Mouse (Mus musculus): Measurements from ENCODE around the gene Pld2. TPM values are rescaled to one million over a fixed set of nuclear protein-coding genes. Genes with fewer than 3 reads are reported as not detected.
A peak's percentile ranks its signal among the peaks of the same experiment; 100 is the strongest.

The Pld2 gene
- polyA plus RNA-seq (2015; fragmentation: Nextera tagmentation; extraction: Ambion mirVana): 13.8 and 14.8 TPM in 2 replicates

DNA sequence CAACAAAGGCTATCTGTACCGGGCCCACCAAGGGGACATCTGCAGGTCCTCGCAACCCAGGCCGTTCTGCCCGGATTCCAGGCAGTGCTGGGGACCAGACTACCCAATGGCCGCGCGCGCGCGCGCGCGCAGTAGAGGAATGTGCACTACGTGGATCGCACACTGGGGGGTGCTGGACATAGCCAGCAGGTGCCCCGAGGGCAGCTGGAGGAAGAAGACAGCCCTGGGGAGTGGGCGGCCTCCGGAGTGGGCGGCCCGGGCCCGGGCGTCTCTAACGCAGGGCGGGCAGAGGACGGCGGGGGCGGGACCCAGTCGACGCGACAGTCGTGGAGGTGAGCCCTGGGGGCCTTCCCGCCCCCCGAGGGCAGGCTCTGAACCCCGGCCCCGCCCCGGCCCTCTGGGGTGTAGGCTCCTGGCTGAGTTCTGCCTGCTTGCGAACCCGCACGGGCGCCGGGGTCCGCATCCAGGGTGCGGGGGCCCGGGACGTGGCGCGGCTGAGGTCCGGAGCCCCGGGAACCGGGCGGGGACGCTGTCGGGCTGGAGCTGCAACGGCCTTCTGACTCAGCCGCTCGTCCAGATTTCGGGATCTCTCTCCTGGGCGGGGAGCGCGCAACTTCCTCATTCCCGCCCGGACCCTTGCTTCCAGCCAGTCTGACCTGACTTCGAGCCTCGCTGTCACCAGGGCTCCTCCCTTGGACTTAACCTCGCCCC is at the start of gene Pld2:
TSS of gene Pld2 (plus strand) at position 188 of the 711 bp plus-strand sequence.
- Histone ChIP-seq H3K4me3 (peak within 1 kb of the TSS; percentile 50), H3K9ac (peak within 1 kb of the TSS; percentile 45), H3K36me3 (replicated peaks) (no peaks in the 10 kb centered on the region), H3K4me2 (peak within 1 kb of the TSS; percentile 62), H3K27me3 (replicated peaks) (peaks cover 17% of the 10 kb centered on the region; the same call in 1 of the 2 replicates), H3K4me1 (peaks cover 7% of the 10 kb centered on the region; the same call in 1 of the 2 replicates), H3K9me3 (no peaks in the 10 kb centered on the region), H3K27ac (peak within 1 kb of the TSS; percentile 5; the same call in 1 of the 2 replicates)
- under 1% methylated on average over 60 of the region's 65 CpGs for WGBS
- ATAC-seq (replicated peaks): peak; percentile 86

DNA sequence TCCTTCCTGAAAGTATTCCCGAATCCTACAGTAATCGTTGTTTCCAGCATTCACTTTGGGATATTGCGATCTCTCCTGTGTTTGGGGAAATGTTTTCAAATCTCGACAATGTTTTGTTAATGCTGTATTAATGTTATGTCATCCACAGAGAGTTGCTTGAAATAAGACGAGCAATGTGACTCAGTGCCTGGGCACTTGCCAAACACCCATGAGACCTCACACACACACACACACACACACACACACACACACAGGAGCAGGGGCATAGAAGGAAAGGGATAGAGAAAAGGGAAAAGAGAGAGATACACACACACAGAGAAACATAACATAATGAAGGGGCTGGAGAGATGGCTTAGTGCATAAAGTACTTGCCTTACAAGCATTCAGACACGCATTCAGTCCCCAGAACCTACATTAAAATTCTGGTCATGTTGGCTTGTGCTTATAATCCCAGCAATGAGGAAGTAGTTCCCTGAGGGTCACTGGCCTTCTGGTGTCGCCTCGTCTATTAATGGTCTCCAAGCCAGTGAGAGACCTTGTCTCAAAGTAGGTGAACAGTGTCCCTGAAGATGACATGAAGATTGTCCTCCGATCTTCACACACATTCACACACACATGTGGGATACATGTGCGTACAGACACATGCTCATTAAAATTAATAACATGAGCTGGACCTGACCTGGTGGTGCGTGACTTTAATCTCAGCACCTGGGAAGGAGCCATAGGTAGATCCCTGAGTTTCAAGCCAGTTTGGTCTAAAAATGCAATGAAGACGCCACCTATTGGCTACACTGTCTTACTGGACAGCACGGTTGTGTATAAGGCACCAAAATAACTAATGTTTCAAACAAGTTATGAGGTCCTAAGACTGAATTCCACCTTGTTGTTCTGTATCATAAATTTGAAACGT is 40.0 kb upstream of the Pld2 start:
- WGBS: 62% methylated on average over 14 of the region's 14 CpGs
- Histone ChIP-seq H3K27ac (no peak overlapping the region), H3K4me3 (no peak overlapping the region)

DNA sequence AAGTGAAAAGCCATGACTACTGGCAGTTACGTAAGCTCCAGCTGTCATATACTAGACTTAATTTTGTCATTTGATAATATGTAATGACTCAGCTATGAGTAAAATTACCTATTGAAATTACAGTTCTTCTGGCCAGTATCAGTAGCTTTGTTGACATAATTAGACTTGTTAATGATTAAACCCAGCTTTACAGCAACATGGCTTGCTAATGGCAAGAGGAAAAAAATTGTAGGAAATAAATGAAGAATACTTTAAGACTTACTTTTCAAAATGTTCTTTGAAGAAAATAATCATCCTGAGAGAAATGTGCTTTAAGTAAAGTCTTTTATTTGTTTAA is 39.4 kb upstream of the Pld2 start:
- H3K27me3 ChIP-seq (replicated peaks): no peaks in the 10 kb centered on the region
- no peak overlapping the region for H3K4me3 ChIP-seq
- H3K36me3 ChIP-seq (replicated peaks): no peaks in the 10 kb centered on the region
- H3K4me1 ChIP-seq: no peaks in the 10 kb centered on the region
- no peak overlapping the region for H3K4me2 ChIP-seq
- no peak for ATAC-seq (replicated peaks)
- H3K9ac ChIP-seq: no peak overlapping the region
- H3K9me3 ChIP-seq: no peaks in the 10 kb centered on the region
- 96% methylated on average over 1 of the region's 1 CpGs for WGBS
- no peak overlapping the region for H3K27ac ChIP-seq

More for the DNA sequence above, 40.0 kb upstream of the Pld2 start:
- ATAC-seq (replicated peaks): no peak
- H3K4me2 ChIP-seq: no peak overlapping the region
- H3K36me3 ChIP-seq (replicated peaks): no peaks in the 10 kb centered on the region
- no peak overlapping the region for H3K9ac ChIP-seq
- no peaks in the 10 kb centered on the region for H3K27me3 ChIP-seq (replicated peaks)
- H3K4me1 ChIP-seq: no peaks in the 10 kb centered on the region
- no peaks in the 10 kb centered on the region for H3K9me3 ChIP-seq

DNA sequence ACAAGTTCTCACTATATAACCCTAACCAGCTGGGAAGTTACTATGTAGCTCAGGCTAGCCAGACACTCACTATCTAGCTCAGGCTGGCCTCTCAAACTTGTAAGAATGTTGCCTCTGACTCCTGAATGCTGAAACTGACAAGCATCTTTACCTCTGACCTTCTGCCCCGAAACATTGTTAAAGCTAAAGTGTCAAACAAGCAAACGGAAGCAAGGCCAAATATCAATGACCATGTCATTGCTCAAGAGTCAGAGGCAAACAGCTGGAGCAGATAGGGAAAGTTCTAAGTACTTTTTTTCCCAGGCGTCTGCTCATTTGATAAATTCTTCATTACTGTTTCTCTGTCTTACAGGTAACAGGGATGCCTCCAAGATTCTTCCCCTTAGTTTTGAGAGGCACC is 37.8 kb upstream of the Pld2 start:
- H3K4me2 ChIP-seq: no peak overlapping the region
- no peak overlapping the region for H3K9ac ChIP-seq
- no peak for ATAC-seq (replicated peaks)
- no peak overlapping the region for H3K4me3 ChIP-seq
- H3K27me3 ChIP-seq (replicated peaks): no peaks in the 10 kb centered on the region
- H3K27ac ChIP-seq: no peak overlapping the region
- H3K9me3 ChIP-seq: no peaks in the 10 kb centered on the region
- WGBS: 75% methylated on average over 3 of the region's 3 CpGs
- no peaks in the 10 kb centered on the region for H3K36me3 ChIP-seq (replicated peaks)
- no peaks in the 10 kb centered on the region for H3K4me1 ChIP-seq

DNA sequence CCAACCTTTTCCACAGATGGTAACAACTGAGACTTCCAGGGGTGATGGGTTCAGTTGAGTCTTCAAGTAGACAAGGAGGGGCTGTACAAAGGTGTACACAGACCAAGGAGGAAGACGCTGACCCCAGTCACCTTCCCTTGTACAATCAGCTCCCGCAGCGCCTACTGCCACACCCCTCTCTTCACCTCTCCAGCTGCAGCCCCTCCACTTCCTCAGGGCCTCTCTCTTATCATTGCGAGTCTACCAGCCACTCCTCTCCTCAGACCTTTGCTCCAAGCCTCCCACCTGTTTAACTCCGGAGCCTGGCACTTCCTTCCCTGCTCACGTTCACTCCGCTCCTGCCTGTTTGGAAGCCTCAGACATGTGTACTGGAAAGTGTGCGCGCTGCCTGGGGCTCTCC is 34.9 kb upstream of the Pld2 start, which contains the start of gene Tm4sf5:
TSS of gene Tm4sf5 (plus strand) at position 275 of the 400 bp plus-strand sequence.
- H3K4me3 ChIP-seq: no peak within 1 kb of the TSS
- no peaks in the 10 kb centered on the region for H3K9me3 ChIP-seq
- no peaks in the 10 kb centered on the region for H3K27me3 ChIP-seq (replicated peaks)
- H3K9ac ChIP-seq: no peak within 1 kb of the TSS
- no peaks in the 10 kb centered on the region for H3K36me3 ChIP-seq (replicated peaks)
- 83% methylated on average over 9 of the region's 9 CpGs for WGBS
- H3K27ac ChIP-seq: no peak within 1 kb of the TSS
- peaks cover 5% of the 10 kb centered on the region for H3K4me1 ChIP-seq
- no peak for ATAC-seq (replicated peaks)
- H3K4me2 ChIP-seq: no peak within 1 kb of the TSS

DNA sequence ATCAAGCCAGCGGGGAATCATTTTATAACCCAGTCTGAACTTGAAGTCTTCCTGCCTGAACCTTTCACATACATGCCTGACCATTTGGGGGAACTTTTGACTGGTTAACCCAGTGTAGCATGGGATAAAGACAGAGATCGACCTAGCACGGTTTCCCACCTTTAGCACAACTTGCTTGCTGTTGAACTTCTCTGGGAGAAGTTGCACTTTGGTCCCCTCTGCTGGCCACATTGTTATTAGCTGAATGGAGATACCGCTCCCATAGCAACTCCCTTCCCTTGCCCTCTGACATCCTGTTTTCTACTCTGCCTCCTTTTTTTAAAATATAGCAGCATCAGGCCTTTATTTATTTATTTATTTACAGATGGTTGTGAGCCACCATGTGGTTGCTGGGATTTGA is 33.5 kb upstream of the Pld2 start:
- 29% methylated on average over 4 of the region's 4 CpGs for WGBS

DNA sequence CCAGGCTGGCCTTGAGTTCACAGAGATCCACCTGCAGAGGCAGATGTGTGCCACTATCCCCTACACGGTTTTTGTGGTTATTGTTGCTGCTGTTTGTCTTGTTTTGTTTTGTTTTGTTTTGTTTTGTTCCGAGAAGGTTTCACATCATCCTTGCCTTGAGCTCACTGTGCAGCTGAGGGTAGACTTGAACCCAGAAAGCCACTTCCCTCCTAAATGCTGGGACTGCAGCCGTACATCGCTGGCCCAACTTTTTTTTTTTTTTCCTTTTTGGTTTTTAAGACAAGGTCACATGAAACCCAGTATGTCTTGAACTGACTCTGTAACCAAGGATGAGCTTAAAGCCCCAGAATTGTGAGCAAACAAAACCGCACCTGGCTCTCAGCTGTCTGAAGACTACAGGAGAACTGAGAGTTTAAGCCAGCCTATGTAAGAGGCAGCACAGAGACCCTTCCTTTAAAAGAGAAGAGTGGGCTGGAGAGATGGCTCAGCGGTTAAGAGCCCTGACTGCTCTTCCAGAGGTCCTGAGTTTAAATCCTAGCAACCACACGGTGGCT is 32.8 kb upstream of the Pld2 start:
- no peak overlapping the region for H3K27ac ChIP-seq
- no peak overlapping the region for H3K4me2 ChIP-seq
- no peak overlapping the region for H3K4me3 ChIP-seq
- no peaks in the 10 kb centered on the region for H3K36me3 ChIP-seq (replicated peaks)
- H3K27me3 ChIP-seq (replicated peaks): no peaks in the 10 kb centered on the region
- no peak overlapping the region for H3K9ac ChIP-seq
- 74% methylated on average over 7 of the region's 7 CpGs for WGBS
- no peak for ATAC-seq (replicated peaks)
- H3K4me1 ChIP-seq: peaks cover 9% of the 10 kb centered on the region
- no peaks in the 10 kb centered on the region for H3K9me3 ChIP-seq

More for the DNA sequence above, 33.5 kb upstream of the Pld2 start:
- Histone ChIP-seq H3K4me2 (no peak overlapping the region), H3K36me3 (replicated peaks) (no peaks in the 10 kb centered on the region), H3K9ac (no peak overlapping the region), H3K4me3 (no peak overlapping the region), H3K4me1 (peaks cover 9% of the 10 kb centered on the region), H3K9me3 (no peaks in the 10 kb centered on the region), H3K27ac (no peak overlapping the region), H3K27me3 (replicated peaks) (no peaks in the 10 kb centered on the region)
- no peak for ATAC-seq (replicated peaks)

DNA sequence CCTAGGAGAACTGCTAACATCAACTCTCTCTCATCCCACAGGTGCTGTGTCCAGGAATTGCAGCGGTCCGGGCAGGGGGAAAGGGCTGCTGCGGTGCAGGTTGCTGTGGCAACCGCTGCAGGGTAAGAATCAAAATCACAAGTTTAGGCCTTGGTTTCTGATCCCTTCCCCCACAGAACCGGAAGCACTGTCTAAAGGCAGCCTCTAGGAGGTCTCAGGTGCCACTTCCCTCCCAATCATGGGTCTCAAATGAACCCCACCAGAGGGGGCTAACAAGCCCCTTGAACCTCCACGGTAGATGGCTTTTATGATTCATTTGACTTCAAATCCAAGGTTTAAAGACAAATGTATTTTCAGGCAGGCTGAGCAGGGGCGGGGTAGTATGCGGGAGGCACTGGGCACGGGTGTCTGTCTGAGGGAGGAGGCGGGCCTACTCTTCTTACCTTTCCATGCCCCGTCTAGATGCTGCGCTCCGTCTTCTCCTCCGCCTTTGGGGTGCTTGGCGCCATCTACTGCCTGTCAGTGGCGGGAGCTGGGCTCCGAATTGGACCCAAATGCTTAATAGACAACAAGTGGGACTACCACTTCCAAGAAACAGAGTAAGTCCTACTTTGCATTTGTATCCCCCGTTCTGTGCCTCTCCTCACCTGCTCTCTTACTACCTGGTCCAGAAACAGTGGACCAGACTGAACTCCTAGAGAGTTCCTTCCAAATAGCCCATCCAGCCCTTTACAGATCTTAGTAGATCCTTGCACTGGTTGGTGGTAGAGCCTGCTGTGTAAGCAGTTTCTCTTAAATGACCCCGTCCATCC is 29.9 kb upstream of the Pld2 start:
- H3K4me3 ChIP-seq: peak overlapping the region; percentile 27
- peaks cover 9% of the 10 kb centered on the region for H3K4me1 ChIP-seq
- H3K27ac ChIP-seq: no peak overlapping the region
- peak overlapping the region; percentile 49 for H3K4me2 ChIP-seq
- H3K9me3 ChIP-seq: no peaks in the 10 kb centered on the region
- WGBS: 8% methylated on average over 19 of the region's 19 CpGs
- ATAC-seq (replicated peaks): peak; percentile 76
- no peaks in the 10 kb centered on the region for H3K36me3 ChIP-seq (replicated peaks)
- no peak overlapping the region for H3K9ac ChIP-seq
- H3K27me3 ChIP-seq (replicated peaks): no peaks in the 10 kb centered on the region

DNA sequence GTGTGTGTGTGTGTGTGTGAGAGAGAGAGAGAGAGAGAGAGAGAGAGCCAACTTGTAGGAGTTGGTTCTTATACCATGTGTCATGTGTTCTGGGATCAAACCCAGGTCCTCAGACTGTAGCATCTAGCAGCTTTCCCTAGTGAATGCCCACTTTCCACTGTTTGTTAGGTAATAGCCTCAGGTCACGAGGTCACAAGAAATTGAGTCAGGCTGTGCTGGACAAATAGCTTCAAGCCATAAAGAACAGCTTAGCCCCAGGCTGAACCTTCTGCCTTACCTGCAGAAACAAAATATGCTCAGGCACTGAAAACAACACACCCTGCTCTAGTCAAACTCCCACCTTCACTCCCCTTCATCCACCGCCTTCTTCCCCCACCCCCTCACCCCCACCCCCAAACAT is 28.6 kb upstream of the Pld2 start:
- Histone ChIP-seq H3K27me3 (replicated peaks) (no peaks in the 10 kb centered on the region), H3K4me2 (no peak overlapping the region), H3K36me3 (replicated peaks) (no peaks in the 10 kb centered on the region), H3K27ac (no peak overlapping the region), H3K9me3 (no peaks in the 10 kb centered on the region), H3K4me1 (peaks cover 9% of the 10 kb centered on the region), H3K9ac (no peak overlapping the region), H3K4me3 (no peak overlapping the region)
- no peak for ATAC-seq (replicated peaks)
- WGBS: 75% methylated on average over 2 of the region's 2 CpGs

DNA sequence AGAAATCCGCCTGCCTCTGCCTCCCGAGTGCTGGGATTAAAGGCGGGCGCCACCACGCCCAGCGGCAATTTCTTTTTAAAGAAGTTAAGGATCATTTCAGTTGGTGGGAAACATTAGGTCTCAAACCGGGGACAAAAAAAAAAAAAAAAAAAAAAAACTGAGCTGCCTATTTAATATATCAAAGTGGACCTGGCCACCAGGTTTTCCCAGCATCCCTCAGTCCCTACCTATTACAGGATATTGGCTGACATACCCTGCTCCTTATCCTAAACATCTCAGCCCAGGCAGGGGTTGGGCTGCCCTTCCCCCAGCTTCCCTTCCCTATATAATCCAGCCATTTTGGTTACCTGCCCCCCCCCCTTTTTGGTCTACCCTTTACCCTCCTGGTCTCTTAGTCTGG is 28.0 kb upstream of the Pld2 start:
- Histone ChIP-seq H3K9ac (no peak overlapping the region), H3K4me1 (peaks cover 9% of the 10 kb centered on the region), H3K27ac (no peak overlapping the region), H3K9me3 (no peaks in the 10 kb centered on the region), H3K36me3 (replicated peaks) (no peaks in the 10 kb centered on the region), H3K4me2 (no peak overlapping the region), H3K4me3 (no peak overlapping the region), H3K27me3 (replicated peaks) (no peaks in the 10 kb centered on the region)
- WGBS: 87% methylated on average over 7 of the region's 7 CpGs
- ATAC-seq (replicated peaks): no peak

DNA sequence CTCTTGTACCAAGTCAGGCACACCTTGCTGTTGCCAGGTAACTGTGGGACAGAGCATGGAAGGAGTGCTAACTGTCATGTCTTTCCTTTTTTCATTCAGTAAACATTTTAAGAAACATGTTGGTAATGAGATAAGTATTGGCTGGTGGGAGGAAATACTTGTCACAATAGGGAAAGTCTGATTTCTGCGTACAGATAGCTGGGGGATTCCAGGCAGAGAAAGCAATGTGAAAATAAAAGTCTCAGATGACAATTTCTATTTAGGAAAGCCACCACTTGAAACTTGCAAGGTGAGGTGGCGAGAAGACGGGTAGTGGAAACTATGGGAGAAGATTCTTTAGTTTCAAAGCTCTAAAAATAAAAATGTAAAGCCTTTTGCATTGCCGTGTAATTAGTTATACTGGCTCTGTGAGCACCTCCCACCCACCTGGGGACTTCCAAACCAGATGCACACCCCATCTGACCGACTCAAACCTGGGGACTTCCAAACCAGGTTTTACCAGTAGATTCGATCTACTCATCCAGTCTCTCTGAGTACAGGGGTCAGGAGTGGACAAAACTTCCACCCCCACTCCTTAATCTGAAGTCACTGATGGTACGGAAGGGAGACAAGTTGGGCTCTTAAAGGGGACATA is 27.0 kb upstream of the Pld2 start:
- H3K9ac ChIP-seq: no peak overlapping the region
- H3K36me3 ChIP-seq (replicated peaks): no peaks in the 10 kb centered on the region
- H3K27ac ChIP-seq: no peak overlapping the region
- 77% methylated on average over 7 of the region's 7 CpGs for whole genome bisulfite sequencing
- H3K27me3 ChIP-seq (replicated peaks): no peaks in the 10 kb centered on the region
- no peak for ATAC-seq (replicated peaks)
- H3K9me3 ChIP-seq: no peaks in the 10 kb centered on the region
- H3K4me2 ChIP-seq: no peak overlapping the region
- peaks cover 9% of the 10 kb centered on the region for H3K4me1 ChIP-seq
- no peak overlapping the region for H3K4me3 ChIP-seq

All from midbrain, embryonic 15.5 days (tissue).